Mouse (Mus musculus) hindbrain, embryonic 15.5 days (tissue): ENCODE data around the gene Ambra1. TPM values are rescaled to one million over a fixed set of nuclear protein-coding genes. Genes with fewer than 3 reads are reported as not detected.

Experiments
- ATAC-seq: fragments of 200-750 bp; cut with Nextera tagmentation; 2 replicates; pipeline ENCODE4 v1.8.0; 2017; ENCODE audit warnings: low read depth, moderate number of reproducible peaks, moderate TSS enrichment; ENCODE audit not compliant: low FRiP score
- H3K27ac ChIP-seq: fragments of 300-500 bp; sonication (generic); replicated peaks from 2 replicates; pipeline ENCODE4 v1.5.1; 2015; ENCODE audit warnings: mild to moderate bottlenecking, inconsistent platforms
- H3K27me3 ChIP-seq: fragments of 300-500 bp; sonication (generic); 2 replicates; pipeline ENCODE4 v1.6.1; 2015; ENCODE audit warnings: control low read depth, inconsistent platforms
- H3K36me3 ChIP-seq: fragments of 300-500 bp; sonication (generic); 2 replicates; pipeline ENCODE4 v1.6.1; 2015; ENCODE audit warnings: control low read depth, inconsistent platforms
- H3K4me1 ChIP-seq: fragments of 300-500 bp; sonication (generic); replicated peaks from 2 replicates; pipeline ENCODE4 v1.6.1; 2015; ENCODE audit warnings: control low read depth, inconsistent platforms
- H3K4me2 ChIP-seq: fragments of 300-500 bp; sonication (generic); 2 replicates; pipeline ENCODE4 v1.6.1; 2015; ENCODE audit warnings: moderate library complexity, mild to moderate bottlenecking, inconsistent platforms
- H3K4me3 ChIP-seq: fragments of 300-500 bp; sonication (generic); 2 replicates; pipeline ENCODE4 v1.5.1; 2015; ENCODE audit warnings: mild to moderate bottlenecking, inconsistent platforms
- H3K9ac ChIP-seq: fragments of 300-500 bp; sonication (generic); 2 replicates; pipeline ENCODE4 v1.6.1; 2015; ENCODE audit warnings: inconsistent platforms
- H3K9me3 ChIP-seq: fragments of 300-500 bp; sonication (generic); 2 replicates; pipeline ENCODE4 v1.6.1; 2016; ENCODE audit warnings: control low read depth, inconsistent platforms
- WGBS: fragments of 180-500 bp; shearing (Covaris S2); methylation state at CpG from one replicate; pipeline ENCODE4 v1.1.7; 2015; 5-methylcytosine and 5-hydroxymethylcytosine counted together
- polyA plus RNA-seq: library from polyadenylated mRNA; unstranded; fragments of >200 nt; fragmentation: Nextera tagmentation; extraction: Ambion mirVana; gene quantifications from 2 replicates; pipeline ENCODE4 v1.2.1, GENCODE M21; 2015

Gene Ambra1
- polyA plus RNA-seq, 1 experiment from 2014 or later: 27.7 TPM

- Histone ChIP-seq H3K9me3 (no peaks in the 10 kb centered on the region), H3K9ac (no peak overlapping the region), H3K27ac (peak overlapping the region; percentile 28; the same call in 1 of the 2 replicates), H3K27me3 (no peaks in the 10 kb centered on the region), H3K4me3 (no peak overlapping the region), H3K4me1 (peaks cover 41% of the 10 kb centered on the region), H3K36me3 (no peaks in the 10 kb centered on the region), H3K4me2 (no peak overlapping the region)
- WGBS: 75% methylated on average over 6 of the region's 6 CpGs
- no peak for ATAC-seq
These were observed 218.2 kb downstream of the Ambra1 start for GRCm38 (mm10) chr2:91948151-91948509.

GRCm38 (mm10) chr2:91948792-91949241 is 218.9 kb downstream of the Ambra1 start:
- no peaks in the 10 kb centered on the region for H3K27me3 ChIP-seq
- 63% methylated on average over 3 of the region's 3 CpGs for WGBS
- no peaks in the 10 kb centered on the region for H3K9me3 ChIP-seq
- no peak for ATAC-seq
- peaks cover 45% of the 10 kb centered on the region for H3K4me1 ChIP-seq
- no peak overlapping the region for H3K4me2 ChIP-seq
- H3K36me3 ChIP-seq: no peaks in the 10 kb centered on the region
- no peak overlapping the region for H3K27ac ChIP-seq
- no peak overlapping the region for H3K9ac ChIP-seq
- H3K4me3 ChIP-seq: no peak overlapping the region

GRCm38 (mm10) chr2:91949411-91950274 is 219.7 kb downstream of the Ambra1 start:
- H3K27ac ChIP-seq: peak overlapping the region; percentile 66
- WGBS: 60% methylated on average over 17 of the region's 17 CpGs
- H3K27me3 ChIP-seq: no peaks in the 10 kb centered on the region
- no peaks in the 10 kb centered on the region for H3K36me3 ChIP-seq
- peak overlapping the region; percentile 35 for H3K4me2 ChIP-seq
- peaks cover 45% of the 10 kb centered on the region for H3K4me1 ChIP-seq
- H3K4me3 ChIP-seq: no peak overlapping the region
- 0 out of 2 replicates have a peak overlapping the region, but pooled peaks have one; percentile 6 for H3K9ac ChIP-seq
- 0 out of 2 replicates have a peak, but pooled peaks have one; percentile 9 for ATAC-seq
- H3K9me3 ChIP-seq: no peaks in the 10 kb centered on the region

GRCm38 (mm10) chr2:91950275-91951085 is 220.5 kb downstream of the Ambra1 start:
- ATAC-seq: no peak
- Histone ChIP-seq H3K27ac (peak overlapping the region; percentile 66), H3K27me3 (no peaks in the 10 kb centered on the region), H3K36me3 (no peaks in the 10 kb centered on the region), H3K4me2 (peak overlapping the region; percentile 35), H3K4me1 (peaks cover 49% of the 10 kb centered on the region), H3K9ac (0 out of 2 replicates have a peak overlapping the region, but pooled peaks have one; percentile 6), H3K4me3 (no peak overlapping the region), H3K9me3 (no peaks in the 10 kb centered on the region)
- 19% methylated on average over 15 of the region's 15 CpGs for WGBS

- H3K4me1 ChIP-seq: peaks cover 43% of the 10 kb centered on the region
- H3K9ac ChIP-seq: no peak overlapping the region
- H3K27me3 ChIP-seq: no peaks in the 10 kb centered on the region
- H3K9me3 ChIP-seq: no peaks in the 10 kb centered on the region
- H3K4me2 ChIP-seq: no peak overlapping the region
- H3K4me3 ChIP-seq: no peak overlapping the region
- H3K36me3 ChIP-seq: no peaks in the 10 kb centered on the region
- no peak for ATAC-seq
- no peak overlapping the region for H3K27ac ChIP-seq
- 20% methylated on average over 5 of the region's 5 CpGs for WGBS
These were observed 223.9 kb downstream of the Ambra1 start for GRCm38 (mm10) chr2:91953825-91954224.

- Histone ChIP-seq H3K4me3 (no peak overlapping the region), H3K36me3 (no peaks in the 10 kb centered on the region), H3K9ac (no peak overlapping the region), H3K9me3 (no peaks in the 10 kb centered on the region), H3K4me2 (no peak overlapping the region), H3K27ac (no peak overlapping the region), H3K4me1 (peaks cover 45% of the 10 kb centered on the region), H3K27me3 (no peaks in the 10 kb centered on the region)
- no peak for ATAC-seq
- 77% methylated on average over 4 of the region's 4 CpGs for WGBS
These were observed 225.2 kb downstream of the Ambra1 start for GRCm38 (mm10) chr2:91955121-91955591.

GRCm38 (mm10) chr2:91955875-91956274 is 225.9 kb downstream of the Ambra1 start:
- H3K4me3 ChIP-seq: no peak overlapping the region
- 91% methylated on average over 6 of the region's 6 CpGs for WGBS
- no peak for ATAC-seq

GRCm38 (mm10) chr2:91957096-91957495 is 227.2 kb downstream of the Ambra1 start:
- peak; percentile 54 for ATAC-seq
- no peaks in the 10 kb centered on the region for H3K36me3 ChIP-seq
- 35% methylated on average over 4 of the region's 4 CpGs for WGBS
- no peak overlapping the region for H3K9ac ChIP-seq
- no peak overlapping the region for H3K4me2 ChIP-seq
- no peaks in the 10 kb centered on the region for H3K27me3 ChIP-seq
- H3K9me3 ChIP-seq: no peaks in the 10 kb centered on the region
- no peak overlapping the region for H3K4me3 ChIP-seq
- 0 out of 2 replicates have a peak overlapping the region, but pooled peaks have one; percentile 9 for H3K27ac ChIP-seq
- peaks cover 50% of the 10 kb centered on the region for H3K4me1 ChIP-seq

More at GRCm38 (mm10) chr2:91955875-91956274, 225.9 kb downstream of the Ambra1 start:
- Histone ChIP-seq H3K27ac (no peak overlapping the region), H3K9ac (no peak overlapping the region), H3K4me2 (no peak overlapping the region), H3K4me1 (peaks cover 41% of the 10 kb centered on the region), H3K27me3 (no peaks in the 10 kb centered on the region), H3K36me3 (no peaks in the 10 kb centered on the region), H3K9me3 (no peaks in the 10 kb centered on the region)

GRCm38 (mm10) chr2:91958049-91958448 is 228.1 kb downstream of the Ambra1 start:
- Histone ChIP-seq H3K27me3 (no peaks in the 10 kb centered on the region), H3K36me3 (no peaks in the 10 kb centered on the region), H3K27ac (no peak overlapping the region), H3K9ac (no peak overlapping the region), H3K4me3 (no peak overlapping the region), H3K4me1 (peaks cover 57% of the 10 kb centered on the region), H3K4me2 (no peak overlapping the region), H3K9me3 (no peaks in the 10 kb centered on the region)
- 75% methylated on average over 8 of the region's 8 CpGs for WGBS
- no peak for ATAC-seq

GRCm38 (mm10) chr2:91958701-91959457 is 228.9 kb downstream of the Ambra1 start:
- Histone ChIP-seq H3K36me3 (no peaks in the 10 kb centered on the region), H3K27ac (peak overlapping the region; percentile 9; the same call in 1 of the 2 replicates), H3K4me1 (peaks cover 54% of the 10 kb centered on the region), H3K4me2 (no peak overlapping the region), H3K9me3 (no peaks in the 10 kb centered on the region), H3K9ac (no peak overlapping the region), H3K4me3 (no peak overlapping the region), H3K27me3 (no peaks in the 10 kb centered on the region)
- ATAC-seq: no peak
- WGBS: 53% methylated on average over 10 of the region's 10 CpGs
